Mouse (Mus musculus) forebrain, embryonic 12.5 days (tissue): ENCODE measurements around the gene Ldlrap1. TPM values are rescaled to one million over a fixed set of nuclear protein-coding genes. Genes with fewer than 3 reads are reported as not detected.

Experiments
- ATAC-seq: fragments of 200-750 bp; cut with Nextera tagmentation; 2 replicates; pipeline ENCODE4 v1.8.0; 2017; ENCODE audit warnings: moderate TSS enrichment; ENCODE audit not compliant: low FRiP score
- H3K27ac ChIP-seq: fragments of 300-500 bp; sonication (generic); 2 replicates; pipeline ENCODE4 v1.5.1; 2016; ENCODE audit warnings: mild to moderate bottlenecking
- H3K27me3 ChIP-seq: fragments of 300-500 bp; sonication (generic); 2 replicates; pipeline ENCODE4 v1.6.1; 2016; ENCODE audit warnings: mild to moderate bottlenecking
- H3K36me3 ChIP-seq: fragments of 300-500 bp; sonication (generic); replicated peaks from 2 replicates; pipeline ENCODE4 v1.6.1; 2016; ENCODE audit warnings: mild to moderate bottlenecking
- H3K4me1 ChIP-seq: fragments of 300-500 bp; sonication (generic); 2 replicates; pipeline ENCODE4 v1.6.1; 2016
- H3K4me2 ChIP-seq: fragments of 300-500 bp; sonication (generic); 2 replicates; pipeline ENCODE4 v1.6.1; 2016; ENCODE audit warnings: mild to moderate bottlenecking, moderate library complexity
- H3K4me3 ChIP-seq: fragments of 300-500 bp; sonication (generic); replicated peaks from 2 replicates; pipeline ENCODE4 v1.5.1; 2016; ENCODE audit warnings: mild to moderate bottlenecking
- H3K9ac ChIP-seq: fragments of 300-500 bp; sonication (generic); 2 replicates; pipeline ENCODE4 v1.6.1; 2016; ENCODE audit warnings: mild to moderate bottlenecking
- H3K9me3 ChIP-seq: fragments of 300-500 bp; sonication (generic); 2 replicates; pipeline ENCODE4 v1.6.1; 2016
- WGBS: fragments of 180-500 bp; shearing (Covaris S2); methylation state at CpG from one replicate; pipeline ENCODE4 v1.1.7; 2016; 5-methylcytosine and 5-hydroxymethylcytosine counted together
- polyA plus RNA-seq: library from polyadenylated mRNA; unstranded; fragments of >200 nt; fragmentation: Nextera tagmentation; extraction: Ambion mirVana; gene quantifications from 2 replicates; pipeline ENCODE4 v1.2.1, GENCODE M21; 2016

Ldlrap1 gene
- polyA plus RNA-seq, 1 experiment from 2014 or later, result 5.9 TPM

DNA sequence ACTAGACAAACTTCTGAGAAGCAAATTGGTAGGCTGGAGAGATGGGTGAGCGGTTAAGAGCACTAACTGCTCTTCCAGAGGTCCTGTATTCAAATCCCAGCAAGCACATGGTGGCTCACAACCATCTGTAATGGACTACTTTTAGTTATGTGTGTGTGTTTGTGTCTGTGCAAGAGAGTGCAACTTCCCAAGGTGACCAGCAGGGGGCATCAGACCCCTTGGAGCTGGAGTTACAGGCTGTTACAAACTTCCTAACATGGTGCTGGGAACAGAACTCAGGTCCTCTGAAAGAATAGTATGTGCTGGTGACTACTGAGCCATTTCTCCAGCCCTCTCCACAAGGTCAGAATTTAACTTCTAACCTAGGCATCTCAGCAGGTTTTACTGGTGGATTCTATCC, 75.4 kb downstream of the Ldlrap1 start:
- no peak for ATAC-seq
- Histone ChIP-seq H3K9me3 (0 out of 2 replicates have a peak, but pooled peaks cover 3% of the 10 kb centered on the region), H3K27me3 (no peaks in the 10 kb centered on the region), H3K4me3 (no peak overlapping the region), H3K4me1 (no peaks in the 10 kb centered on the region), H3K27ac (no peak overlapping the region), H3K4me2 (no peak overlapping the region), H3K9ac (no peak overlapping the region), H3K36me3 (no peaks in the 10 kb centered on the region)
- 90% methylated on average over 1 of the region's 1 CpGs for WGBS

Other genes with a start within 250 kb of the Ldlrap1 start
- gene Mtfr1l, start 232.6 kb downstream of the Ldlrap1 start, polyA plus RNA-seq, result 125 and 129 TPM in 2 replicates
- 9.3 and 14.8 TPM in 2 replicates for gene Selenon, start 215.9 kb downstream of the Ldlrap1 start, polyA plus RNA-seq
- gene Man1c1, start 63.7 kb downstream of the Ldlrap1 start, polyA plus RNA-seq, result 3.5 and 4.0 TPM in 2 replicates
- gene Maco1, start 85.3 kb upstream of the Ldlrap1 start, polyA plus RNA-seq, result 76.8 and 79.9 TPM in 2 replicates
- gene Rhd, start 96.5 kb upstream of the Ldlrap1 start, polyA plus RNA-seq, result 6.0 and 7.5 TPM in 2 replicates
- 138 and 139 TPM in 2 replicates for gene Tmem50a, start 147.0 kb upstream of the Ldlrap1 start, polyA plus RNA-seq
- gene Rsrp1, start 155.6 kb upstream of the Ldlrap1 start, polyA plus RNA-seq, result 478 and 490 TPM in 2 replicates
- gene Syf2, start 162.9 kb upstream of the Ldlrap1 start, polyA plus RNA-seq, result 77.9 and 83.6 TPM in 2 replicates